Mouse (Mus musculus) thymus, postnatal 25 days (tissue): ENCODE data around the gene B3gnt9.
"Not testable (repeated sequence)": the region's sequence is repeated elsewhere in the genome, so short reads cannot be mapped to it uniquely, and the experiment has no call there.

Experiments
- DNase-seq: peaks from one replicate; pipeline ENCODE4 v3.0.0; 2022

B3gnt9 gene

DNA sequence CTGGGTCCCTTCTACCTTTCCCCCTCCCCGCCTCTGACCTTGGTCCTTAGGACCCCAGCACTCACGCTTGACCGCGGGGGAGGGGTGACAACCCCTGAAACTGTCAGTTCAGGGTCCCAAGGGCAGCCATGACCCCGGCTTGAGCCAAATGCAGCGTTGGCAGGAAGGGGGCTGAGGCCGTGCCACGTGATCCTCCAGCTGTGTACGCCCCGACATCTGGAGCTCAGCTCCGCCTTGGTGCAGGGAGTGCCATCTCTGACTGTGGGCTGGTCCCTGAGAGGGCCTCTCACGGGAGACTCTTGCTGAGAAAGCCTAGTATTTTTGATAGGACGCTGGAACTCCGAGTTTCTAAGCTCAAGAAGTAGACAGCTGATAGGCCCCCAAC, at the start of gene B3gnt9:
Gene B3gnt9 (minus strand): TSS at position 188 of the 385 bp plus-strand sequence.
- peak; percentile 77 for DNase-seq

GRCm38 (mm10) chr8:105303874-105304273, 48.9 kb upstream of the B3gnt9 start:
- no peak for DNase-seq

GRCm38 (mm10) chr8:105303396-105303795, 48.4 kb upstream of the B3gnt9 start:
- no peak for DNase-seq

GRCm38 (mm10) chr8:105299962-105300361, 45.0 kb upstream of the B3gnt9 start:
- DNase-seq, result no peak

DNA sequence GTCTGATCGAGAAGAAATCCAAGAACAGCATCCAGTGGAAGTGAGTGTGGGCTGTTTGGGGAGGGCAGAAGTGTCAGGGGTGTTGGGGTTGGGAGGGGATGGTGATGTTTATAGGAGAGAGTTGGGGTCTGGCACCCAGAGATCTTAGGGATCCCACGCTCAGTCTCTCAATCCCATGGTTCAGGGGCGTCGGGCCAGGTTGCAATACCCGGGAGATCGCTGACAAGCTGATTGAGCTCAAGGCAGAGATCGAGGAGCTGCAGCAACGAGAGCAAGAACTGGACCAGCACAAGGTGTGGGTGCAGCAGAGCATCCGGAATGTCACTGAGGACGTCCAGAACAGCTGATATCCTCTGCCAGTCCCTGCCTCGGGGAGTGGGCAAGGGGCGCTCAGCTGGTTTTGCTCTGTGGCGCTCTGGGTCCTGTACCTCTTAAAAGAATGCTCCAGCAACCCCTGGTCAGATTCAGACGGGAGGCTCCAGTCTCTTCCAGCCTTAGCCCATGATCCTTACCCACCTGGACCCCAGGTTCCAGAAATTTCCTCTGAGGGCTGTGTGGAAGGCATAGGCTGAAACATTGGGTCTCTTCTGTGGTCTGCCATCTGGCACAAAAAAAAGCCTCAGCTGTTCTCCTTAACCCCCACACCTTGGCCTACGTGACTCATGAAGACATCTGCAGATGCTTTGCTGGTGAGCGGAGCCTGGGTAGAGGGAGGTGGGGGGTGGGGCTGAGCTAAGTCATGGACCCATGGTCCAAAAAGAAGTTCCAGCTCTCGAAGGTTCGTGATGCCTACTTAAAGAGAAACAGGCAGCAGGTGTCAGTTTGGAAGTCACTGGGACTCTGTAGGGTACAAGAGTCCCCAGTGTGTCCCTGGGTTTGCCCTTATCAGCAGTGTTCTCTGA, 43.6 kb upstream of the B3gnt9 start:
- peak; percentile 58 for DNase-seq

DNA sequence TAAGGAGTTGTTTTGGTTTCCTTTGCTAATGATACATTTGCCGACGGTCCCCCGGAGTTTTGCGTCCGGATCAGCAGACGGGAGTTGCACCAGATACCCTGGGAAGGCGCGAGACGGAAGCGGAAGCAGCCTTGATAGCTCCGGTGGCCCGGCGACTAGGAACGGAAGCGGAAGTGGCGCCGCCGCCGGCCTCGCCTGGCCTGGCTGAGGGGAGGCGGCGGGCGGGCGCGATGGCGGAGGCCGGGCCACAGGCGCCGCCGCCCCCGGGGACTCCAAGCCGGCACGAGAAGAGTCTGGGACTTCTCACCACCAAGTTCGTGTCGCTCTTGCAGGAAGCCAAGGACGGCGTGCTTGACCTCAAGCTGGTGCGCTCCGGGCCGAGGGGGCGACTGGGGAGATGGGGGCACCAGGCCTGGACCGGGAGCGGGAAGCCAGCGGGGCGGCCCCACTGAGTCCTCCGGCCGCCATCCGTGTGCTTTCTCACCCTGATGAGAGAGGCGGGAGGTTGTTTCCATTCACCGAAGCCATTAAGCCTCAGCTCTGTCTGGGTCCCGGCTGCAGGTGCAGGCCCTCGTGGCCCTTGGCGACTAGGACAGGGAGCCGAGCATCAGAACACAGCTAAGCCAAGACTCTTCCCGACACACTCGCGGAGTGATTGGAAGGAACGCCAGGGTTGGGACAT, 42.7 kb upstream of the B3gnt9 start, which contains the start of gene E2f4:
Gene E2f4 (plus strand): TSS at position 153 of the 682 bp plus-strand sequence.
- peak; percentile 89 for DNase-seq

- DNase-seq, result peak; percentile 31
These were observed 41.1 kb upstream of the B3gnt9 start, which contains the start of gene Exoc3l for GRCm38 (mm10) chr8:105295895-105296573. Gene Exoc3l (minus strand): TSS chr8:105296101.

DNA sequence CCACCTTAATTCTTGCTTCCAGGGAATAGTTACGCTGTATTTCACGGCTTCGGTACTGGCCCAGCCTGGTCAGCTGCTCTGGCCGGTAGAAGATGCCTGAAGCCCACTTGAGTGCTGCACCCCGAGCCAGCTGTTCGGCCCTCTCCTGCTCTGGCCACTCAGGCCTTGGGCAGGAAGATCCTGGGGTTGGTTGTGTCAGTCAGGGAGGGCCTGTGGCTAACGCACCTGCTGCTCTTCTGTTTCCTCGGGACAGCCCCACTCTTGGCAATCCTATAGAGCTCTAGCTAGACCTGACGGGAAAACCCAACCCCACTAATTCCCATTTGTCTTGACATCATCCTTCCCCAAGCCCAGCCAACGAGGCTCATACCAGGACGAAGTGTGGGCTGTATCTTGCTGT, 40.3 kb upstream of the B3gnt9 start:
- no peak for DNase-seq

DNA sequence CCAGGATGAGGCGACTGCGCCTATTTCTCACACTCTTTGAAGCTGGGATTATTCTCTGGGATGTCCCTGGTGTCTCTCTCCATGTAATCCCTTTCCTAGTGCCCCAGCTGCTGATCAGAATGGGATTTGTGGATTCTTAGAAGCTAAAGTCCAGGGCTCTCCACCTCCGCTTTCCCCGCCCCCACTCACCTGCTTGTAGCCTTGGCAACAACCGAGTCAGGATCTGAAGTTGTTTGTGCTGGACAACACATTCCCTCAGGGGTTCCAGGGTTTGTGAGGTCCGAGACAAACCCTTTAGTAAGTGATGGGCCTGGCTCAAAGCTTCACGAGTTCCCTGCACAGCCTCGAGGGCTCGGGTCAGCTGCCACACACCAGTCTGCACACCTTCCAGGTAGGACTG, 39.8 kb upstream of the B3gnt9 start:
- DNase-seq, result no peak

GRCm38 (mm10) chr8:105293405-105293804, 38.5 kb upstream of the B3gnt9 start:
- no peak for DNase-seq

GRCm38 (mm10) chr8:105292471-105292870, 37.5 kb upstream of the B3gnt9 start:
- DNase-seq, result no peak

GRCm38 (mm10) chr8:105291802-105292201, 36.8 kb upstream of the B3gnt9 start:
- DNase-seq, result not testable (repeated sequence)

GRCm38 (mm10) chr8:105291364-105291763, 36.4 kb upstream of the B3gnt9 start:
- not testable (repeated sequence) for DNase-seq

DNA sequence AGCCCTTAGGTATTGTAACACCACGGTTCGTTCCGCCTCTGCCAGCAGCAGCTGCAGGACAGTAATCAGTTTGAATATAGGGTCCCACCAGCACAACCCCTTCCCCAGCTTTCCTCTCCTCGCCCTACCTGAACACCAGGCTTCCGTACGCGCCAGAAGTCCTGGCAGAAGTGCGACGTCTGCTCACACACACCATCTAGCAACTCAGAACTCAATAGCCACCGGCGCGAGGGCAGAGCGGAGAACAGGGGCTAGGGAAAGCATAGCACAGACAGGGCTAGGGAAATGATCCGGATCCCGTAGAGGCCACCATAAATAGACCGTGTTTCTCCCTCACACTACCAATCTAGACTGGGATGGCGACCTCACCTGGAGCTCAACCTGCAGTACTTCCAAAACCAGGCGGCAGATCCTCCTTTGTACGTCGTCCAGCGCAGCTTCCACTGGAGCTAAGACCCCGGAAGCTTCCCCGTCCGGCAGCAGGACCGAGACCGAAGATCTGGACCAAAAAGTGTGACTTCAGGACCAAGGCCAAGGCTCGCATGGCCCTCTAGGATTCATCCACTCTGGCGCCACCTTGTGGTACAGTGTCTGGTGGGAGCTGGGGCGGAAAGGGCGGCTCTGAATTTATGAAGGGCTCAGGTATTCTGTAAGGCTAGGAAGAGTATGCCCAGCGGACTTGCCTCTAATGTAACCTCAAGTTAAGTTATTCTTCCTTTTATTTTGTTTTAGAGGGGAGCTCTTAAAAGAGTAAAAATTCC, 35.8 kb upstream of the B3gnt9 start:
- peak; percentile 89 for DNase-seq

DNA sequence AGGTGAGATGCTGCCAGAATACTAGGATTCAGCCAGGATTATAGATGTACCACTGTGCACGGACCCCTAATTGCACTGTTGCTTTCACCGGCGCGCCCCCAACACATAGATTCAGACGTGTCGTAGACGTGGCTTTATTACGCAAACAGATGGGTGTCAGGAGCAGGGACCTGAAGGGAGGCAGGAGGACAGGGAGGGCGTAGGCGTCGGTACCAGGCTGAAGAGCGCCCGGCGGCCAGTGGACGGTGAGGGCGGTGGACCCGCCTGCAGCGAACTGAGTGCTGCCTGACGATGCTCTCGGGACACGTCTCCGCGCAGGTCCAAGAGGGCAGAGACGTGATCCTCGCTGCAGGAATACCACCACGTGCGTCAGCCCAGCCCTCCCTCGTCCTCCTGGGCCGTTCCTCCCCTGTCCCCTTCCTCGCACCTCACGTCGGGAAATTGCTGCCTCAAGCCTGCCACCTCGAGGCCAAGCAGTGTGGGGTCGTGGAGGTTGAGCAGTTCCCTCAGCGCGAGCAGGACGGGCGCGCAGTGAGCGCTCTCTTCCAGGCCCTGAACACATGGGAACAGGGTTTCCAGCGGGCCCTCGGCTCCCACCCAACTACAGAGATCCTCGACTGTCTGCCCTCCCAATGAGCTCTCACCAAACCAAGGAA, 35.0 kb upstream of the B3gnt9 start, which contains the start of gene 4931428F04Rik:
Gene 4931428F04Rik (minus strand): TSS at position 60 of the 656 bp plus-strand sequence.
- DNase-seq, result peak; percentile 66

DNA sequence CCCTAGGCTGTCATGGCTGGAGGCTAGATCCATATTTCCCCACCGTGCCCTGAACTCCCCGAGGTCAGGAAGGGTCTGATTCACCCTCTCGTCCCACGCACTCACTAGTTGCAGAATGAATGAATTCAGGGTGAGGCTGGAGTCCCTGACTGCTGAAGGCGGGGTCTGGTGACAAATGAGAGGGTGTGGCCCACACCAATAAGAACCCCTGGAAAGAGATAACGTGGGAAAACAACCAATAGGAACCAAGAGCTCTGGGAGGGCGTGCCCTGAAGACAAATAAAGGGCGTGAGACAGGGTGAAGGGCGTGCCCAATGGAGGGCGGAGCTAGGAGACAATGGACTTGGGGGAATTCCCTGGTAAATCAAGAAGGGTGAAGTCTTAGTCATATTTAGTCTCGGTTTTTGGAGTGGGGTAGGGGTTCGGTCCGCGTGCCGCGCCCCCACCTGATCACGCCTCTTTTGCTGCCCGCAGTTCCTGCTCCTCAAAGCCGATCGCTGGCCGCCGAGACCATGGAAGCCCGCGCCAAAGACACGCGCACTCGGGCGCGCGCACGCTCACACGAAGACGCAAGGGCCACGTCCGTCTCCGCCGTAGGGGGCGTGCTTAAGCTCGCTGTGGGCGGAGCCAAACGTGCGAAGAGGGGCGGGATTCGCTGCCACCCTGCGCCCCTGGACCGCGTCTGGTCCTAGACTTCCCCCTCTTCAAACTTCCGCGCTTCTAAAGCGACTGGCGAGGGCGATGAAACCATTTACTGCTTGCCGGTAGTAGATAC, 34.2 kb upstream of the B3gnt9 start:
- peak; percentile 98 for DNase-seq

DNA sequence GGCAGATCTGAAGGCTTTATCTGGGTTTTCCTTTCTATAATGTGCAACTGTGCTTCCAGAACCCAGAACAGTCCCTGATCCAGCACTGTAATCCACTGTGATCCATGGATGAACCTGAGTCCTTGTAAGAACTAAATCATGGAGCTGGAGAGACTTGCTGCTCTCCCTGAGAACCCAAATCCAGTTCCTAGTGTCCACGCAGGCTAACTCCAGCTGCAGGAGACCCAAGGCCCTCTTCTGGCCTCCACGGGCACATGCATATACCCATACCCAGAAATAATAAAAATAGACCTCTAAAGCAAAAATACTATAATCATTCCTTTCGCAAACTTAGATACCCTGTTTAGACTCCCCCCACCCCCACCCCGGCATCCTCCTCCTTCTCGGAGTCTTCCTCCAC, 33.3 kb upstream of the B3gnt9 start:
- no peak for DNase-seq

DNA sequence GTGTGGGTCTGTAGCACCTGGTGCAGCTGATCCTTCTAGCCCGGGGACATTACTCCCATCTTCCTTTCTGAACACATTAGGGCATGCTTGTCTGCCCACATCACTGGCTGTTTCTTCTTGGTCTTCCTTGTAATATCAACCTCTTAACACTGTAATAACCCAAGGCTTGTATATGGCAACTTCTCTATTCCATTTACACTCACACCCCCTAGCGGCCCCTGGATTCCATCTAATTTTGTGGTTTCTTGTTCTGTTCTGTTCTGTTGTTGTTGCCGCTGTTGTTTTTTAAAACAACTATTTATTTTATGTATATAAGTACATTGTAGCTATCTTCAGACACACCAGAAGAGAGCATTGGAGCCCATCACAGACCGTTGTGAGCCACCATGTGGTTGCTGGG, 32.0 kb upstream of the B3gnt9 start:
- DNase-seq, result no peak

DNA sequence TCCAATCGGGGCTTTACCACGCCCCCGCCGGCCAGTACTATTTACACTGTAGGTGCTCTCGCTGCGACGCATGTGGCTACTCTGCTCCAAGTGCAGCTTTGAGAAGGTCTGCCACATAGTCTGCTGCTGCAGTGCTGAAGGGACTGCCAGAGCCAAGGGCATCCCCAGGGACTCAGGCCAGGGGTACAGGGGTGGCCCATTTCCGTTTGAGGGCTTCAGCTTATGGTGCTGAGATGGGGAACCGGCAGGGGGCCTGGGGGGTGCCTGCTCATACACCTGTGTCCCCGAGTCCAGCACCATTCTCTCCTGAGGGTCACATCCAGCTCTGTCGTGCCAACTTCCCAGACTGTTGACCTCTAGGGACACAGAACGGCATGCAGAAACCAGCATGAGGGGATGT, 30.6 kb upstream of the B3gnt9 start:
- no peak for DNase-seq

GRCm38 (mm10) chr8:105283074-105283473, 28.1 kb upstream of the B3gnt9 start:
- no peak for DNase-seq

- DNase-seq, result no peak
These were observed 27.3 kb upstream of the B3gnt9 start for GRCm38 (mm10) chr8:105282239-105282638.
